Mouse (Mus musculus) bone marrow macrophage, adult 2 months (primary cell): ENCODE data around the gene Khnyn.

Experiments used
- CTCF ChIP-seq: IDR thresholded peaks from 2 replicates; pipeline ENCODE4 v1.5.1; 2012; ENCODE audit warnings: low read depth, mild to moderate bottlenecking, low read length, moderate library complexity
- POLR2A ChIP-seq: IDR thresholded peaks from 2 replicates; pipeline ENCODE4 v1.6.1; 2012; ENCODE audit warnings: mild to moderate bottlenecking, low read depth, low read length, borderline replicate concordance

- TF ChIP-seq POLR2A (no peak), CTCF (no peak)
These were observed 15.6 kb downstream of the Khnyn start for GRCm38 (mm10) chr14:55900414-55900755.
